Mouse (Mus musculus): ENCODE data around the gene Tnrc6b. TPM values are rescaled to one million over a fixed set of nuclear protein-coding genes. Genes with fewer than 3 reads are reported as not detected.
"Not testable (repeated sequence)": the region's sequence is repeated elsewhere in the genome, so short reads cannot be mapped to it uniquely, and the experiment has no call there.

Gene Tnrc6b
- polyA plus RNA-seq, 1 experiment from 2014 or later = 37.7 TPM

- Histone ChIP-seq H3K9me3 (no peaks in the 10 kb centered on the region), H3K9ac (no peak overlapping the region), H3K27ac (no peak overlapping the region), H3K4me2 (replicated peaks) (no peak overlapping the region), H3K4me1 (peaks cover 20% of the 10 kb centered on the region), H3K4me3 (no peak overlapping the region), H3K36me3 (no peaks in the 10 kb centered on the region), H3K27me3 (no peaks in the 10 kb centered on the region)
- 66% methylated on average over 3 of the region's 3 CpGs for WGBS
- ATAC-seq (ENCODE audit: insufficient number of reproducible peaks, insufficient read depth, low FRiP score, low TSS enrichment) = no peak
Observed at GRCm38 (mm10) chr15:80836246-80836645, 125.1 kb downstream of the Tnrc6b start.

DNA sequence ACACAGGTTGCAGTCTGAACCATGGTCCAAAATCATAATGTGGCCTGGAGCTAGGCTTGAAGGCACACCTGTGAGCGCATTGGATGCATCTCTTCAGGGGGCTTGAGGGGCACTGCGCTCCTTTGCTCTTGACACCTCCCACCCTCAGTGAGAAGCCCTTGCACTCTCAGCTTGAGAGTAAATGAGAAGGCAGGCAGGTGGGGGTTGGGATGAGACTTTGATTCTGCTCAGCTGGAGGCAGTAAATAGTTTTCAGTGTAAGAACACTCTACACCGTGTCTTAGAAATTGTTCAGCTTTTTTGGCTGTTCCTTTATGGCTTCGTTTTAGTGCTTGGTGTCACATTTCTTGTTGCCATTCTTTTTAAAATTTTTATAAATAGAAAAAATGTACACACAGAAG, 127.7 kb downstream of the Tnrc6b start:
- Histone ChIP-seq H3K9me3 (no peaks in the 10 kb centered on the region), H3K4me3 (no peak overlapping the region), H3K36me3 (no peaks in the 10 kb centered on the region), H3K4me1 (peaks cover 22% of the 10 kb centered on the region), H3K27me3 (no peaks in the 10 kb centered on the region), H3K27ac (no peak overlapping the region), H3K9ac (no peak overlapping the region), H3K4me2 (replicated peaks) (no peak overlapping the region)
- WGBS = 59% methylated on average over 4 of the region's 4 CpGs
- ATAC-seq (ENCODE audit: insufficient number of reproducible peaks, insufficient read depth, low FRiP score, low TSS enrichment) = no peak

DNA sequence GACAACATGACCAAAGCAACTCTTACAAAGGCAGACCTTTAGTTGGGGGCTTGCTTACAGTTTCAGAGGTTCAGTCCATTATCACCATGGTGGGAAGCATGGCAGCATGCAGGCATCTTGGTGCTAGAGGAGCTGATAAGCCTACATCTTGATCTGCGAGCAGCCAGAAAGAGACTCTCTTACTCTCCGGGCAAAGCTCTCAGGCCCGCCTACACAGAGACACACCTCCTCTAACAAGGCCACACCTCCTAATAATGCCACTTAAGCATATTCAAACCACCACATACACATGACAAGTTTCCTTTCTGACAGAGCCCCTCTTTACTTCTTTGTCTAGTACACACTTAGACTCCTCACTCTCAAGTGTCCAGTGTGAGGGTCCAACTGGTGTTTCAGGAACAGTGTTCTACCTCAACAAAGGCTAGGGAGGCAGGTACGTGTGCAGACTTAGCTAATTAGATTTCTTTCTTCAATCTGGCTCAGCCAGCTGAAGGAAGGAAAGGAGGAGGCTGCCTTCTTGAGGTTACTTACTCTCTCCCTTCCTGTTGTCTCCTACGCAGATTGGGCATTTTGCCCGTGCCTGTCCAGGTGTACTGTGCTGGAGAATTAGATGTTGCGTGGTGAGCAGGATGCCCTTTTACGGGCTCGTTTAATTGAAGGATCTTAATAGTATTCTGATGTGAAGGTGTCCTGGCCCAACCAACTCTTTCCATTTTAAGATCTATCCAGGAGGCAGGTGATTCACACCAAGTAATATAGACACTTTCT, 128.7 kb downstream of the Tnrc6b start:
- Histone ChIP-seq H3K27me3 (no peaks in the 10 kb centered on the region), H3K4me2 (replicated peaks) (no peak overlapping the region), H3K4me3 (no peak overlapping the region), H3K9ac (no peak overlapping the region), H3K27ac (no peak overlapping the region), H3K4me1 (peaks cover 25% of the 10 kb centered on the region), H3K9me3 (no peaks in the 10 kb centered on the region), H3K36me3 (no peaks in the 10 kb centered on the region)
- ATAC-seq (ENCODE audit: insufficient number of reproducible peaks, insufficient read depth, low FRiP score, low TSS enrichment) = no peak
- 76% methylated on average over 9 of the region's 9 CpGs for WGBS

DNA sequence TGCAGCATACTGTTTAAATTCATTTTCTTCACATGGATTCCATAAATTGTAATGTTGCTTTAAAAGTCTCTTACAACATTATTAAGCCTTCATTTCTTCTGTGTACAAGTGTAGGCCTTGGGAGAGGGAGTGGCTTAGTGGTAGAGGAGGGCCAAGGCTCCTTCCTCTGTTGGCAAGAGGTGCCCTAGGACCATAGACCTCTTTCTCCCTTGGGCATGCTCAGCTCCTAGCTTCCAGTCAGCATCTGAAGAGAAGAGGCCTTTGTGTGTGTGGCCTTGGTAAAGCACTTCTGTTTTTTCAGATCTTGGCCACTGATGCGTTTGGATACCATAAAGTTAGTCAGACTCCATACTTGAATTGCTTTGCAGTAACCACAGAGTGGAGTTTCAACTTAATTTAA, 133.1 kb downstream of the Tnrc6b start:
- peaks cover 15% of the 10 kb centered on the region; the same call in 1 of the 2 replicates for H3K4me1 ChIP-seq
- H3K4me2 ChIP-seq (replicated peaks) = no peak overlapping the region
- H3K9ac ChIP-seq = no peak overlapping the region
- H3K27ac ChIP-seq = no peak overlapping the region
- no peaks in the 10 kb centered on the region for H3K9me3 ChIP-seq
- 63% methylated on average over 1 of the region's 1 CpGs for WGBS
- H3K36me3 ChIP-seq = no peaks in the 10 kb centered on the region
- H3K27me3 ChIP-seq = no peaks in the 10 kb centered on the region
- no peak overlapping the region for H3K4me3 ChIP-seq
- ATAC-seq (ENCODE audit: insufficient number of reproducible peaks, insufficient read depth, low FRiP score, low TSS enrichment) = no peak

DNA sequence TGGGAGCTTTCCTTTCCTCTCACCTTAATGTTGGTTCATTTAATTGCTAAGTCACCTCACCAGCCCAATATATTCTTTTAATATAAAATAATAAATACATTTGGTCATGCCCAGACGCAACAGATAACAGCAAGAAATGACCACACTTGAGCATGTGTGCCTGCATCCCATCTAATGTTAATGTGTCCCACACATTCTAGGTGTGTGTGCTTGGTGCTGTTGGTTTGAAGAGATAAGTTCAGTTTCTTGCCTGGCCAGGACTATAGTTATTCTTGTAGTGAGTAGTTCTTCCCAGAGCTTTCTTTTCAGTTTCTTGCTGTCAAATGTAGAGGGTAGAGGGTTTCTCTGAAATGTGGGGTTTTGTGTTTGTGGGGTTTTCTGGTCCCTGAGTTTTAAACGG, 133.8 kb downstream of the Tnrc6b start:
- no peak overlapping the region for H3K27ac ChIP-seq
- H3K9ac ChIP-seq = no peak overlapping the region
- H3K4me1 ChIP-seq = peaks cover 13% of the 10 kb centered on the region
- WGBS = 88% methylated on average over 2 of the region's 2 CpGs
- H3K9me3 ChIP-seq = no peaks in the 10 kb centered on the region
- ATAC-seq (ENCODE audit: insufficient number of reproducible peaks, insufficient read depth, low FRiP score, low TSS enrichment) = no peak
- H3K27me3 ChIP-seq = no peaks in the 10 kb centered on the region
- H3K4me2 ChIP-seq (replicated peaks) = no peak overlapping the region
- no peak overlapping the region for H3K4me3 ChIP-seq
- no peaks in the 10 kb centered on the region for H3K36me3 ChIP-seq

GRCm38 (mm10) chr15:80850004-80850403, 138.9 kb downstream of the Tnrc6b start:
- 44% methylated on average over 8 of the region's 8 CpGs for whole genome bisulfite sequencing
- H3K9me3 ChIP-seq = no peaks in the 10 kb centered on the region
- H3K9ac ChIP-seq = no peak overlapping the region
- no peak overlapping the region; the same call in 1 of the 2 replicates for H3K27ac ChIP-seq
- H3K4me1 ChIP-seq = peaks cover 9% of the 10 kb centered on the region; the same call in 1 of the 2 replicates
- no peaks in the 10 kb centered on the region for H3K27me3 ChIP-seq
- H3K36me3 ChIP-seq = peaks cover 5% of the 10 kb centered on the region; the same call in 1 of the 2 replicates
- no peak overlapping the region for H3K4me3 ChIP-seq
- ATAC-seq (ENCODE audit: insufficient number of reproducible peaks, insufficient read depth, low FRiP score, low TSS enrichment) = no peak
- H3K4me2 ChIP-seq (replicated peaks) = no peak overlapping the region

GRCm38 (mm10) chr15:80850682-80851475, 139.8 kb downstream of the Tnrc6b start:
- Histone ChIP-seq H3K27me3 (no peaks in the 10 kb centered on the region), H3K36me3 (peaks cover 5% of the 10 kb centered on the region; the same call in 1 of the 2 replicates), H3K9me3 (no peaks in the 10 kb centered on the region), H3K9ac (no peak overlapping the region), H3K4me1 (peaks cover 9% of the 10 kb centered on the region; the same call in 1 of the 2 replicates), H3K4me3 (no peak overlapping the region), H3K4me2 (replicated peaks) (no peak overlapping the region), H3K27ac (no peak overlapping the region)
- 89% methylated on average over 7 of the region's 7 CpGs for WGBS
- ATAC-seq (ENCODE audit: insufficient number of reproducible peaks, insufficient read depth, low FRiP score, low TSS enrichment) = no peak

DNA sequence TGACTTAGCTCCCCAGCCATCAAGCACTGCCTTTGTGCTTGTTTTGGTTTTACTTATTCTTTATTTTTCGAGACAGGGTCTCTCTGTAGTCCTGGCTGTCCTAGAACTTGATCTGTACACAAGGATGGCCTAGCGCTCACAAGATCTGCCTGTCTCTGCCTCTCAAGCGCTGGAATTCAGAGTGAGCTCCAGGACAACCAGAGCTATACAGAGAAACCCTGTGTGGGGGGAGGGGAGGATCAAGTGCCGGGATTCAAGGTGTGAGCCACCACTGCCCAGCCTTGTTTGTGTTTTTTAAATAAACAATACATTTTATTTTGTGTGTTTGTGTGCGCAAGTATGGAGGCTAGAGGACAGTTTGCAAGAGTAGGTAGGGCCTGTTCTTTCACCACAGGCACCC, 141.0 kb downstream of the Tnrc6b start:
- no peak for ATAC-seq (ENCODE audit: insufficient number of reproducible peaks, insufficient read depth, low FRiP score, low TSS enrichment)
- H3K36me3 ChIP-seq = peaks cover 5% of the 10 kb centered on the region; the same call in 1 of the 2 replicates
- WGBS = 95% methylated on average over 5 of the region's 5 CpGs

DNA sequence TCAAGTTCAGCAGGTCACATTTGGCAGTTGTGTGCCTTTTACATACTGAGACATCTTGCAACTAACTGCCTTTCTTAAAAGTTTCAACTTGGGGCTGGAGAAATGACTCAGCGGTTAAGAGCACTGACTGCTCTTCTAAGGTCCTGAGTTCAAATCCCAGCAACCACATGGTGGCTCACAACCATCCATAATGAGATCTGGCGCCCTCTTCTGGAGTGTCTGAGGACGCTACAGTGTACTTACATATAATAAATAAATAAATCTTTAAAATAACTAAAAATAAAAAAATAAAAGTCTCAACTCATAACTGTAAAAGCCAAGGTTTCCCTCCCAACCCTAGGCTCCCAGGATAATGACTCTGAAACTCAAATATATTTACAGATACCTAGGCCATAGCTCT, 141.4 kb downstream of the Tnrc6b start:
- not testable (repeated sequence) for H3K4me3 ChIP-seq; H3K9ac ChIP-seq; H3K27ac ChIP-seq; H3K4me2 ChIP-seq (replicated peaks); ATAC-seq (ENCODE audit: insufficient number of reproducible peaks, insufficient read depth, low FRiP score, low TSS enrichment); H3K9me3 ChIP-seq; H3K4me1 ChIP-seq; H3K27me3 ChIP-seq; H3K36me3 ChIP-seq
- WGBS = 88% methylated on average over 3 of the region's 3 CpGs

More for the DNA sequence above, 141.0 kb downstream of the Tnrc6b start:
- no peaks in the 10 kb centered on the region for H3K27me3 ChIP-seq
- no peak overlapping the region for H3K4me2 ChIP-seq (replicated peaks)
- no peak overlapping the region for H3K4me3 ChIP-seq
- peaks cover 9% of the 10 kb centered on the region; the same call in 1 of the 2 replicates for H3K4me1 ChIP-seq
- H3K9me3 ChIP-seq = no peaks in the 10 kb centered on the region
- H3K27ac ChIP-seq = no peak overlapping the region
- H3K9ac ChIP-seq = no peak overlapping the region

DNA sequence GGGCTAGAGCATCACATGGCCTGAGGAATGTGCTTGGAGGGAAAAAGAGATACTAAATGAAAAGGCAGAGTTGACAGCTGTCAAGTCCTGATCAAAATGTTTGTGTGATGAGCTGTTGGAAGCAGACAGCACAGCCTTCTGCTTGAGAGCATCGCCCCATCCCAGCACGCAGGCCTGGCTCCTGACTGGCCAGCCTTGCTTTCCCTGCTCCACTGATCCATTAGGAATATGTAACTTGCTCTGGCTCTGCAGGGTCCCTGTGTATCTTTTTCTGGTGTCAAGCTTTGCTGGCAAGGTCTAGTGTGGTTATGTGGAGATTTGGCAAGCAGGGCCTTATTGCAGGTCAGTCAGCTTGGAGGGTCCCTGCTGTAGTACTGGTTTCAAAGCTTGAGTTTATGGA, 148.3 kb downstream of the Tnrc6b start:
- Histone ChIP-seq H3K4me1 (no peaks in the 10 kb centered on the region), H3K27ac (no peak overlapping the region), H3K27me3 (no peaks in the 10 kb centered on the region), H3K4me3 (no peak overlapping the region), H3K9ac (no peak overlapping the region), H3K4me2 (replicated peaks) (no peak overlapping the region), H3K36me3 (no peaks in the 10 kb centered on the region), H3K9me3 (no peaks in the 10 kb centered on the region)
- WGBS = 92% methylated on average over 2 of the region's 2 CpGs
- ATAC-seq (ENCODE audit: insufficient number of reproducible peaks, insufficient read depth, low FRiP score, low TSS enrichment) = no peak

- Histone ChIP-seq H3K27ac (no peak overlapping the region), H3K27me3 (no peaks in the 10 kb centered on the region), H3K9ac (no peak overlapping the region), H3K4me1 (no peaks in the 10 kb centered on the region), H3K36me3 (no peaks in the 10 kb centered on the region), H3K9me3 (no peaks in the 10 kb centered on the region), H3K4me3 (no peak overlapping the region), H3K4me2 (replicated peaks) (no peak overlapping the region)
- ATAC-seq (ENCODE audit: insufficient number of reproducible peaks, insufficient read depth, low FRiP score, low TSS enrichment) = no peak
- 84% methylated on average over 1 of the region's 1 CpGs for WGBS
Observed at GRCm38 (mm10) chr15:80861302-80861701, 150.2 kb downstream of the Tnrc6b start.

DNA sequence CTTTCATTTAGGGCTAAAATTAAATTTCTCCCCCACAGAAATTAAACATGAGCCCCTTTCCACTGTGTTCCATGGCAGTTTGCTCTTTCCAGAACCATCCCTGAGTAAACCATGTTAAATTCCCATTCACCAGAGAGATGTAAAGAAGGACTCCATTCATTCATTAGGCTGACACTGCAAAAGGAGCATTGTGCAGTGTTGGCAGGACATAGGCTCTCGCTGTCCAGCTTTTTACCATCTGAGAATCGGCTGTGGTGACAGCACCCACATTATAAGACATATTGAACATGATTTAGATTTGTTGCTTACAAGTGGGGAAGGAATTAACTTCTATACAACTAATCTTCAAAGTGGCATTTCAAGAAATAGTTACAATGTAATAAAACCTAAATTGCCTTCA, 150.9 kb downstream of the Tnrc6b start:
- Histone ChIP-seq H3K9ac (no peak overlapping the region), H3K27ac (no peak overlapping the region), H3K4me2 (replicated peaks) (no peak overlapping the region), H3K4me3 (no peak overlapping the region), H3K27me3 (no peaks in the 10 kb centered on the region), H3K9me3 (no peaks in the 10 kb centered on the region), H3K4me1 (no peaks in the 10 kb centered on the region), H3K36me3 (no peaks in the 10 kb centered on the region)
- ATAC-seq (ENCODE audit: insufficient number of reproducible peaks, insufficient read depth, low FRiP score, low TSS enrichment) = no peak
- WGBS = 57% methylated on average over 2 of the region's 2 CpGs
